Mouse (Mus musculus): ENCODE data around the gene Rbl1. TPM values are rescaled to one million over a fixed set of nuclear protein-coding genes. Genes with fewer than 3 reads are reported as not detected.

Gene Rbl1
- total RNA-seq, 2 experiments from 2014 or later: 2.5 to 3.4 TPM

Other genes with a start within 250 kb of the Rbl1 start
- 100 to 1,000 TPM; 360 to 416 TPM for gene Ndrg3, start 212.5 kb downstream of the Rbl1 start, total RNA-seq (2021)
- gene Dsn1, start 197.4 kb downstream of the Rbl1 start, total RNA-seq (2021): 1 to 10 TPM; 5.2 to 8.3 TPM
- 10 to 100 TPM; 74.1 to 79.6 TPM for gene Soga1, start 125.3 kb downstream of the Rbl1 start, total RNA-seq (2021)
- not detected for gene Tldc2, start 117.5 kb downstream of the Rbl1 start, total RNA-seq (2021)
- gene Samhd1, start 69.3 kb downstream of the Rbl1 start, total RNA-seq (2021): 10 to 100 TPM; 14.6 TPM
- 100 to 1,000 TPM; 137 to 144 TPM for gene Rpn2, start 74.5 kb upstream of the Rbl1 start, total RNA-seq (2021)
- gene Mroh8, start 75.0 kb upstream of the Rbl1 start, total RNA-seq (2021): under 1 TPM; 0.25 to 0.47 TPM
- gene Ghrh, start 143.0 kb upstream of the Rbl1 start, total RNA-seq (2021): not detected
- gene Manbal, start 163.1 kb upstream of the Rbl1 start, total RNA-seq (2021): 10 to 100 TPM; 73.9 to 82.5 TPM
- 100 to 1,000 TPM in 1 of 2 experiments, 10 to 100 TPM in 1; 92.7 to 101 TPM for gene Src, start 213.9 kb upstream of the Rbl1 start, total RNA-seq (2021)